7 mouse cellular contexts compared by ENCODE assay signal in the genomic region with DNA sequence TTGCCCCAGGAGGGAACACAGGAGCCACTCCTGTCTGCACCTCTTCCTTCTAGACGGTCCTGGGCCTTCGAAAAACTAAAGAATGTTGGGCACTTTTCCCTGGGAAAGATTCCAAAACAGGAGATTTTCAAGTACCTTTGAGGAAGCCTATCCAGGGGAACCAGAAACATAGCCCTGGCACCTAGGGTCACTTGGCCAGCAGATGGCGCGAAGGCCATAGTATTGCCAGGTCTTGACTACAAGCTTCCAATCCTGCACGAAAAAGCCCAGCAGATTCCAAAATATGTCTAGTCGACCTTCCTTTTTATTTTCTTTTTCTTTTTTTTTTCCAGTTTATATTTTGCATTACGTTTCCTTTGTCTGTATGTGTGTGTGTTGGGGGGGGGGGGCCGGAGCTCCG. TPM values are rescaled to one million over a fixed set of nuclear protein-coding genes. Genes with fewer than 3 reads are reported as not detected.
DNase-seq lines count a peak whose midpoint lies in the region; ATAC-seq and TF ChIP-seq lines count a peak whose summit lies in the region.

No protein-coding gene starts in this region.

- no peaks in the 10 kb centered on the region for H3K27me3 ChIP-seq in hindbrain, embryonic 14.5 days (ENCODE audit: control insufficient read depth, insufficient read depth, low read length)
- no peaks in the 10 kb centered on the region for H3K27me3 ChIP-seq in hindbrain, embryonic 12.5 days
- H3K27me3 ChIP-seq in CH12.LX (replicated peaks), result no peaks in the 10 kb centered on the region
- no peaks in the 10 kb centered on the region for H3K27me3 ChIP-seq in hindbrain, postnatal 0 days (ENCODE audit: insufficient read depth, low read length)
- no peaks in the 10 kb centered on the region for H3K27me3 ChIP-seq in neural tube, embryonic 11.5 days (ENCODE audit: control insufficient read depth, insufficient read depth, low read length)

- no peaks in the 10 kb centered on the region for H3K4me1 ChIP-seq in hindbrain, embryonic 14.5 days (replicated peaks; ENCODE audit: control insufficient read depth, insufficient read depth, low read length)
- no peaks in the 10 kb centered on the region for H3K4me1 ChIP-seq in hindbrain, embryonic 12.5 days
- peaks cover 2 to 30% of the 10 kb centered on the region in 2 experiments; a peak in 3 of 4 replicates for H3K4me1 ChIP-seq in CH12.LX (ENCODE audit: control insufficient read depth in 1 of 2, insufficient read depth in 2 of 2)
- H3K4me1 ChIP-seq in hindbrain, postnatal 0 days (ENCODE audit: insufficient read depth, low read length), result 0 out of 2 replicates have a peak, but pooled peaks cover 1% of the 10 kb centered on the region
- H3K4me1 ChIP-seq in neural tube, embryonic 11.5 days (ENCODE audit: control insufficient read depth, insufficient read depth, low read length), result no peaks in the 10 kb centered on the region; the same call in 1 of the 2 replicates

- WGBS in hindbrain, embryonic 14.5 days, result 57% methylated on average over 9 of the region's 9 CpGs
- WGBS in hindbrain, embryonic 12.5 days, result 59% methylated on average over 9 of the region's 9 CpGs
- WGBS in hindbrain, postnatal 0 days, result 45% methylated on average over 9 of the region's 9 CpGs
- WGBS in neural tube, embryonic 11.5 days, result 59% methylated on average over 9 of the region's 9 CpGs

- in situ Hi-C loops in CH12.LX (cut with MboI; ENCODE audit: low pct_ligation_motif_present, low pct_unique_long_range_greater_than_20kb, low sequenced_read_pairs), result loop anchor here (5.0 kb wide), 2 partner anchors 119 to 209 kb away; a partner anchor contains a TSS

- TF ChIP-seq RAD21 in CH12.LX (IDR thresholded peaks at IDR 0.05; ENCODE audit: low read depth, low read length), result peak; percentile 85

- H3K79me2 ChIP-seq in CH12.LX (replicated peaks; ENCODE audit: control insufficient read depth, extremely low read depth, insufficient read depth, poor library complexity, severe bottlenecking), result no peaks in the 10 kb centered on the region

- no peak for TF ChIP-seq POLR2A in CH12.LX (IDR thresholded peaks at IDR 0.05; ENCODE audit: low read depth, low read length)

- no peak for ATAC-seq in hindbrain, embryonic 14.5 days (ENCODE audit: low FRiP score)
- ATAC-seq in hindbrain, embryonic 12.5 days (ENCODE audit: low FRiP score), result no peak
- ATAC-seq in hindbrain, postnatal 0 days, result no peak
- ATAC-seq in neural tube, embryonic 11.5 days (ENCODE audit: insufficient read depth, low FRiP score, low TSS enrichment), result no peak

- no peak overlapping the region for H3K9ac ChIP-seq in hindbrain, embryonic 14.5 days
- no peak overlapping the region for H3K9ac ChIP-seq in hindbrain, embryonic 12.5 days
- no peak overlapping the region for H3K9ac ChIP-seq in CH12.LX (ENCODE audit: insufficient read depth, low read depth)
- H3K9ac ChIP-seq in hindbrain, postnatal 0 days (replicated peaks; ENCODE audit: low read length), result no peak overlapping the region
- H3K9ac ChIP-seq in neural tube, embryonic 11.5 days (ENCODE audit: low read length), result no peak overlapping the region

- H3K27ac ChIP-seq in hindbrain, embryonic 14.5 days, result no peak overlapping the region
- no peak overlapping the region for H3K27ac ChIP-seq in hindbrain, embryonic 12.5 days
- no peak overlapping the region for H3K27ac ChIP-seq in CH12.LX (ENCODE audit: insufficient read depth, low read depth)
- no peak overlapping the region for H3K27ac ChIP-seq in hindbrain, postnatal 0 days
- H3K27ac ChIP-seq in neural tube, embryonic 11.5 days (ENCODE audit: low read depth, low read length), result no peak overlapping the region

- H3K9me3 ChIP-seq in hindbrain, embryonic 14.5 days (ENCODE audit: control insufficient read depth, low read length), result no peaks in the 10 kb centered on the region
- H3K9me3 ChIP-seq in hindbrain, embryonic 12.5 days (replicated peaks), result no peaks in the 10 kb centered on the region
- no peaks in the 10 kb centered on the region for H3K9me3 ChIP-seq in CH12.LX (replicated peaks; ENCODE audit: low read length)
- H3K9me3 ChIP-seq in hindbrain, postnatal 0 days (ENCODE audit: low read length), result no peaks in the 10 kb centered on the region
- no peaks in the 10 kb centered on the region for H3K9me3 ChIP-seq in neural tube, embryonic 11.5 days (ENCODE audit: control insufficient read depth, low read length)

- H3K4me3 ChIP-seq in hindbrain, embryonic 14.5 days (replicated peaks; ENCODE audit: low read length), result no peak overlapping the region
- no peak overlapping the region for H3K4me3 ChIP-seq in hindbrain, embryonic 12.5 days
- no peak overlapping the region for H3K4me3 ChIP-seq in CH12.LX (replicated peaks in 1 of 3; ENCODE audit: low read depth in 2 of 3, low read length in 2 of 3, poor library complexity in 1 of 3)
- no peak overlapping the region for H3K4me3 ChIP-seq in hindbrain, postnatal 0 days (ENCODE audit: low read length)
- H3K4me3 ChIP-seq in neural tube, embryonic 11.5 days (ENCODE audit: low read depth, low read length), result no peak overlapping the region

- no peak for TF ChIP-seq EP300 in CH12.LX (IDR thresholded peaks at IDR 0.05; ENCODE audit: low read length)

- peak; percentile 17 to 88; a peak in 2 of 4 replicates for TF ChIP-seq CTCF in CH12.LX (conservative IDR thresholded peaks at IDR 0.05 in 1 of 2, IDR thresholded peaks at IDR 0.05 in 1 of 2; ENCODE audit: low read depth in 2 of 2, low read length in 2 of 2)
- TF ChIP-seq CTCF in hindbrain, postnatal 0 days (IDR thresholded peaks at IDR 0.05; ENCODE audit: low read depth), result peak; percentile 67

- no peaks in the 10 kb centered on the region for H3K36me3 ChIP-seq in hindbrain, embryonic 14.5 days (replicated peaks; ENCODE audit: control insufficient read depth, insufficient read depth)
- H3K36me3 ChIP-seq in hindbrain, embryonic 12.5 days, result no peaks in the 10 kb centered on the region
- no peaks in the 10 kb centered on the region for H3K36me3 ChIP-seq in CH12.LX (replicated peaks in 1 of 2; ENCODE audit: control insufficient read depth in 1 of 2, insufficient read depth in 1 of 2, low read length in 1 of 2)
- no peaks in the 10 kb centered on the region for H3K36me3 ChIP-seq in hindbrain, postnatal 0 days (ENCODE audit: insufficient read depth, low read length)
- H3K36me3 ChIP-seq in neural tube, embryonic 11.5 days (ENCODE audit: control insufficient read depth, insufficient read depth, low read length), result no peaks in the 10 kb centered on the region

- no peak overlapping the region for H3K4me2 ChIP-seq in hindbrain, embryonic 14.5 days (replicated peaks)
- no peak overlapping the region for H3K4me2 ChIP-seq in hindbrain, embryonic 12.5 days (replicated peaks)
- no peak overlapping the region for H3K4me2 ChIP-seq in CH12.LX (ENCODE audit: insufficient read depth, low read depth, poor library complexity, severe bottlenecking)
- no peak overlapping the region for H3K4me2 ChIP-seq in hindbrain, postnatal 0 days (ENCODE audit: low read depth, low read length)
- no peak overlapping the region for H3K4me2 ChIP-seq in neural tube, embryonic 11.5 days (ENCODE audit: low read depth)

- peak; percentile 60 for DNase-seq in hindbrain, embryonic 14.5 days (ENCODE audit: low spot score)
- peak; percentile 74 for DNase-seq in 416B (ENCODE audit: low read depth)
- peak; percentile 41 for DNase-seq in CH12.LX (ENCODE audit: extremely low read depth)
- peak; percentile 66 for DNase-seq in hindbrain, postnatal 0 days (ENCODE audit: low spot score)
- peak; percentile 52 for DNase-seq in neural tube, embryonic 11.5 days (ENCODE audit: low spot score)
- DNase-seq in thymus, postnatal 25 days, result no peak

- dilution Hi-C loops in CH12.LX (cut with MboI; ENCODE audit: extremely low pct_ligation_motif_present, extremely low pct_unique_long_range_greater_than_20kb, low sequenced_read_pairs), result no loop called here

TF ChIP-seq in CH12.LX, 34 proteins besides CTCF, POLR2A, EP300 and RAD21:
- peak; percentile 82 for TF ChIP-seq SMC3 (IDR thresholded peaks at IDR 0.05; ENCODE audit: low read depth, low read length)
- TF ChIP-seq ZC3H11A (IDR thresholded peaks at IDR 0.05; ENCODE audit: low read depth, low read length), result peak; percentile 52
- no peak for TF ChIP-seq IRF4 (IDR thresholded peaks at IDR 0.05; ENCODE audit: low read depth, low read length)
- TF ChIP-seq JUND (conservative IDR thresholded peaks at IDR 0.05; ENCODE audit: low read depth, low read length), result no peak
- no peak for TF ChIP-seq E2F4 (IDR thresholded peaks at IDR 0.05; ENCODE audit: insufficient replicate concordance, low read depth, low read length)
- no peak for TF ChIP-seq MXI1 (IDR thresholded peaks at IDR 0.05; ENCODE audit: low read depth, low read length)
- TF ChIP-seq RCOR1 (conservative IDR thresholded peaks at IDR 0.05; ENCODE audit: low read depth, low read length), result no peak

RNA-seq across cellular contexts. Expression of a gene that starts 5.8 kb away (rescaled TPM):
- 1.4 and 2.9 TPM in 2 replicates for polyA plus RNA-seq in hindbrain, embryonic 14.5 days (2014; fragmentation: Nextera tagmentation; extraction: Ambion mirVana)
- 2.9 and 4.1 TPM in 2 replicates for polyA plus RNA-seq in hindbrain, embryonic 12.5 days (2016; fragmentation: Nextera tagmentation; extraction: Ambion mirVana)
- total RNA-seq in CH12.LX (2012; rRNA removed) (not detected in 2 replicates), CH12.LX (2014; rRNA removed) (not detected in 2 replicates)
- polyA plus RNA-seq in CH12.LX (2012; ENCODE audit: insufficient read length, low read depth), result not detected in 2 replicates
- total RNA-seq in hindbrain, postnatal 0 days (2014; rRNA removed), result 0.16 and 0.54 TPM in 2 replicates
- polyA plus RNA-seq in hindbrain, postnatal 0 days (2015; fragmentation: Nextera tagmentation; extraction: Ambion mirVana), result 0.96 and 1.6 TPM in 2 replicates
- 0.78 and 0.88 TPM in 2 replicates for polyA plus RNA-seq in neural tube, embryonic 11.5 days (2014; fragmentation: Nextera tagmentation; extraction: Ambion mirVana)

RNA-seq across cellular contexts. Expression of a gene that starts 5.8 kb away (rescaled TPM):
- 22.7 and 22.9 TPM in 2 replicates for polyA plus RNA-seq in hindbrain, embryonic 14.5 days (2014; fragmentation: Nextera tagmentation; extraction: Ambion mirVana)
- polyA plus RNA-seq in hindbrain, embryonic 12.5 days (2016; fragmentation: Nextera tagmentation; extraction: Ambion mirVana), result 22.5 and 23.6 TPM in 2 replicates
- 8.9 and 12.7 TPM in 2 replicates for total RNA-seq in CH12.LX (2012; rRNA removed)
- total RNA-seq in CH12.LX (2014; rRNA removed), result 2.2 and 3.4 TPM in 2 replicates
- 31.3 and 41.7 TPM in 2 replicates for polyA plus RNA-seq in CH12.LX (2012; ENCODE audit: insufficient read length, low read depth)
- total RNA-seq in hindbrain, postnatal 0 days (2014; rRNA removed), result 23.4 and 31.6 TPM in 2 replicates
- 12.0 and 13.2 TPM in 2 replicates for polyA plus RNA-seq in hindbrain, postnatal 0 days (2015; fragmentation: Nextera tagmentation; extraction: Ambion mirVana)
- polyA plus RNA-seq in neural tube, embryonic 11.5 days (2014; fragmentation: Nextera tagmentation; extraction: Ambion mirVana), result 15.4 and 15.9 TPM in 2 replicates
